Mouse (Mus musculus) gastrocnemius, postnatal 36 days (tissue): ENCODE data around the gene Htr3b. TPM values are rescaled to one million over a fixed set of nuclear protein-coding genes. Genes with fewer than 3 reads are reported as not detected.
"Not testable (repeated sequence)": the region's sequence is repeated elsewhere in the genome, so short reads cannot be mapped to it uniquely, and the experiment has no call there.

ENCODE experiments used
- DNase-seq, 2 experiments: peaks; one replicate each; pipeline ENCODE4 v3.0.0; 2022
- intact Hi-C: fragments of 180-260 bp; cut with DNase I; formaldehyde crosslinking; loops from one replicate; pipeline ENCODE4 v1.15.1; 2025
- long read RNA-seq, 2 experiments: library from polyadenylated mRNA; stranded (forward); transcript quantifications; one replicate each; pipeline ENCODE4 v2.0.0; 2021
- total RNA-seq, 2 experiments: library from RNA; stranded (reverse); gene quantifications; 2 replicates each; pipeline ENCODE4 v1.2.3; 2021

Gene Htr3b
- total RNA-seq, result not detected
- long read RNA-seq, experiment 1, result 0 reads
- long read RNA-seq, experiment 2, result 0 reads

- intact Hi-C loops, result loop anchor here (10.0 kb wide), 1 partner anchor 490 kb away; no protein-coding TSS in a partner anchor
- no peak for DNase-seq
Measured at GRCm38 (mm10) chr9:48964587-48965040, at the start of gene Htr3b. Htr3b (minus strand) TSS chr9:48964990.

DNA sequence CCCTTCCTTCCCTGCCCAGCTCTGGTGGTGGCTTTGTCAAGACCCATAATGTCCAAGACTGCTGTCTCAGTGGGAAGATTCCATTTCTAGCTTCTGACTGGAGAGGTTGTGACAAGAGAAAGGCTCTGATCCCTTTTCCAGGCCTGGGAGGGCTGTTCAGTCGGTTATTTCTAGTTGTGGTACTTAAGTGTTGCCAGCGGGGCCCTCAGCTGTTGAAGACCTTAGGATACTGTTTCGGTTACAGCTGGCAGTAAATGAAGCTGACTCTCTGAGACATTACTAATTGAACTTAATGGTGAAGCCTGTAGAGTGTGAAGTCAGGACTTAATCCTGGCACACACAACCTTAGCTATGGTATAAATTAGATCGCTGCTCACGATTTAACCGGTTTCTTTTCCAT, 34.5 kb upstream of the Htr3b start:
- intact Hi-C loops, result no loop called here
- DNase-seq, result no peak

GRCm38 (mm10) chr9:48995735-48996134, 30.9 kb upstream of the Htr3b start:
- intact Hi-C loops, result no loop called here
- no peak for DNase-seq

GRCm38 (mm10) chr9:48994779-48995178, 30.0 kb upstream of the Htr3b start:
- no peak for DNase-seq
- intact Hi-C loops, result no loop called here

DNA sequence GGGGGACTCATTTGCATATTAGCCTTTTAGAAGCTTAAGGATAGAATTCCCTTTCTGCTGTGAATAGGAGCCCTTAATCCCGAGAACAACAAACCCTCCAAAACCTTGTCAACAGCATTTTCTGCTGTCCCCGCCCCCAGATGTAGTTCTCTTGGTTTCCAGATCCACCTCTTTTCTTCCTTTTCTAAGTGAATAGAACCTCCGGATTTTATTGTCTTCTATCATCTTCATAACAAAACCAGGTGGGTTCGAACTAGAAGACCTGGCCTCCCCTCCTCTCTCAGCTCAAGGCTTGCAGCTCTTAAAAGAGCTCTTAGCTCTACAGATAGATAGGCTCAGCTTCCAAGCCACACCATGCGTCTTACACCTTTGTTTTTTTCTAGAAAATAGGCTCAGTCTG, 26.9 kb upstream of the Htr3b start:
- DNase-seq, result no peak

DNA sequence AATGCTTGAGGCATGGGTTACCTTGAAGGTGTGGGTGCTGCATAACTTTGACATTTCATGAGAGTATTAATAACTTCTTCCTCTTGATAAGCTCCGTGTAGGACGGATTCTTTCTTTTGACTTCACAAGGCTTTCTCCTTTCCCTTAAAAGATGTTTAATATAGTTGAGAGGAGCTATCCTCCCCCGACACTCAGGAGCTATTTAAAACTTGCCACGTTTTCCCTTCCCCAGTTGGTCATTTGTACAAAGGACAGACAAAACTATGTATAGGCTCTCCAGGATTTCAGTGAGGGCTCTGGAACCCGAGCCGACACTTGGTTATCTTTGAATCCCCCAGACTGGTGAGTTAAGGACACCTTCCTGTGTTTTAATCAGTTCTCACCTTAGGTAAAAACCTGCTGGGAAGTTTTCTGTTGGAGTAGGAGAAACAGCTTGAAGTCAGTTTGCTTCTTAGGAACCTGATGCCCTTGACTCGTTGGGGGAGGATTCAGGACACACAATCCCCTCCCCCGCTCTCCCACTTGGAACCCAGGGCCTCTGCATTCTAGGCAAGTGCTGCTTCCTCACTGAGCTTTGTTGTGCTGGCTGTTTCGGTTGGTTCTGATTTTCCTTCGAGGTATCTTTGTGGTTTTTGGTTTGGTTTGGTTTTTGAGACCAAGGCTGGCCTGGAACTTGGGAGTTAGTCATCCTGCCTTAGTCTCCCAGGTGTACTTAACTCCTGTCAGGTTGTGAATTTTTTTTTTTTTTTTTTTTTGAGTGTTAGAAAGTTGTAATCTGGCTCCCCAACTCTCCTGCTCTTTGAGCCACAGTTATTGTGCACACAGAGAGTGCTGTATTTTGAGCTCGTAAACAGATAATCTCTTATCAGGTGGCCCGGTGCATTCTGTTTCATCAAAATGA, 22.7 kb upstream of the Htr3b start:
- intact Hi-C loops, result no loop called here
- DNase-seq, result no peak

More for the DNA sequence above, 26.9 kb upstream of the Htr3b start:
- intact Hi-C loops, result no loop called here

- intact Hi-C loops, result no loop called here
- DNase-seq, result peak in 1 of 2 experiments; percentile 9
Measured at GRCm38 (mm10) chr9:48986616-48987141, 21.9 kb upstream of the Htr3b start.

DNA sequence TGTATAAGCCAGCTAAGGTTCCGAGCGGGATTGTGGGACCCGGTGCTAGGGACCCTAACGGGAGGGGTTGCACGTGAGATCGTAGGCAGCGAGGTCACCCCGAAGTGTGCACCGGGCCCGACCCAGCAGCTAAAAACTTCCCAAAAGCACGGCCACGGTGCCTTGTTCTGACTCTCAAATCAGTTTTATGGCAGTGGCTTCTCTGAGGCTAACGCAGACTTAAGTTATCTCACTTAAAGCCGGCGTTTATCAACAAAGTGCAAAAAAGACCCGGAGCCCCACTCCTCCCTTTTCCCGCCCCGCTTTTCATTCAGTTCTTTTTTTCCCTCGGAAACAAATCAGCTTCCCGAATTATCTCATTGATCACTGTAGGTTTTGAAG, 20.9 kb upstream of the Htr3b start:
- intact Hi-C loops, result no loop called here

GRCm38 (mm10) chr9:48984845-48985707, 20.3 kb upstream of the Htr3b start, which contains the start of gene Usp28:
Usp28 (plus strand) TSS chr9:48985375.
- intact Hi-C loops, result no loop called here
- peak; percentile 98 to 100 for DNase-seq

More for the DNA sequence above, 20.9 kb upstream of the Htr3b start:
- DNase-seq, result no peak

- intact Hi-C loops, result no loop called here
- DNase-seq, result no peak
Measured at GRCm38 (mm10) chr9:48984320-48984844, 19.6 kb upstream of the Htr3b start.

DNA sequence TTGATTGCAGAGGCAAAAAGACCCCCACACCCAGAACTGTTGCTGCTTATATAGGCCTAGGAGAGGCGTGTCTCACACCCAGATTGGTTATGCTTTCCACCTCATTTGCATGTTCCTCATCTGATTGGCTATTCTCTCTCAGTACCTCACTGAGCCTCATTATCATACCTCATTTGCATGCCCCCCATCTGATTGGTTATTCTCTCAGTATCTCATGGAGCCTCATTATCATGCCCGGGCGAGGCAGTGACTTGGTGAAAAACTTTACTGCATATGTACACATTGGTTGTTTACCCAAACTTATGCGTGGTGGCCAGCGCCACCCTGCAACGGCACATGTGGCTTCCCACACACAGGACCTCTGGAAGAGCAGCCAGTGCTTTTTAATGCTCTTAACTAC, 19.0 kb upstream of the Htr3b start:
- DNase-seq, intact Hi-C loops: not testable (repeated sequence)

DNA sequence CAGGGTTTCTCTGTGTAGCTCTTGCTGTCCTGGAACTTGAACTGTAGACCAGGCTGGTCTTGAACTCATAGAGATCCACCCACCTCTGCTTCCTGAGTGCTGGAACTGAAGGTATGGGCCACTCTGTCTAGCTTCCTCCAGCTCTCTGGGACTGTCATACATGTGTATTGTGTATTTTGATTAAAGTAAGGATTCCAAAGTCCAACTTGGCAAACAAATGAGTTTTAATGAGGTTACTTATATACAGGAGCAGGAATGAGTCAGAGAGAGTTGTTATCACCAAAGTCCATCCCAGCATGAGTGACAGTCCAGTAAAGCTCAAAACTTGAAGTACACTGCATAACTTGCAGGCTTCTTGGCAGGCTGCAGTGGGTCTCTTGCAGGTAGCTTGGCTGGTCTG, 17.0 kb upstream of the Htr3b start:
- no peak for DNase-seq
- intact Hi-C loops, result no loop called here

DNA sequence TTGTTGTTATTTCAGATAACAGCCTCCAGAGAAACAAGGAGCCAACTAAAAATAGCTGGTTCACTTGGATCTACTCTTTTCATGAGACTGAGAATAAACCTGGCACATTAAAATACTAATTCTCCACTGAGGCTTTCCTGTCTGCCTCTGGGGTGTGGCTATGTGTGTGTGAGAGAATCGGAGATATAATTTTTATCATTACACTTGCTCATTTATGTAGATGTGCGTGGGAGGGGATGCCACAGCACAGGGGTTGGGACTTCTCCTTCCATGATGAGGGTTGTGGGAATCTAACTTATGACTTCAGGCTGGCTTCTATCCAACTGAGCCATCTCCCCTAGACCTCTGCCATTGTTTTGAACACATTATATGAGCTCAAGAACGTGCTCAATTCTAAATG, 16.0 kb upstream of the Htr3b start:
- no peak for DNase-seq
- intact Hi-C loops, result no loop called here

DNA sequence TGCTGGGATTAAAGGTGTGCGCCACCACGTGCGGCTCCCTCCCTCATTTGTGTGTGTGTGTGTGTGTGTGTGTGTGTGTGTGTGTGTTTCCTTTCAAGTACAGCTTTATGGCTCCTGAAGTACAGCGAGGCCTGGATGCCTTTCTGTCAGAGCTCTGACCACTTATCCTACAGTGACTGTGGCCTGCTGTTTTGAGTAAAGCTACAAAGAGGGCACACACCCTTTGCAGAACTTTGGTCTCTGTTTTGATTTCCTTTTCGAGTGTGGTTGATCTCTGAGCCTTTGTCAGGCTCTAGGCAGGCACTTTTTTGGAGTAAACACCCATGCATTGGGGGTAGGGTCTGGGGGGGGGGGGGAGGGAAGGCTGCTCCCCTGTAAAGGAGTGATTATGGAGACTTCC, 15.6 kb upstream of the Htr3b start:
- intact Hi-C loops, result no loop called here
- DNase-seq, result no peak

- intact Hi-C loops, result no loop called here
- DNase-seq, result no peak
Measured at GRCm38 (mm10) chr9:48976661-48977355, 12.0 kb upstream of the Htr3b start.

DNA sequence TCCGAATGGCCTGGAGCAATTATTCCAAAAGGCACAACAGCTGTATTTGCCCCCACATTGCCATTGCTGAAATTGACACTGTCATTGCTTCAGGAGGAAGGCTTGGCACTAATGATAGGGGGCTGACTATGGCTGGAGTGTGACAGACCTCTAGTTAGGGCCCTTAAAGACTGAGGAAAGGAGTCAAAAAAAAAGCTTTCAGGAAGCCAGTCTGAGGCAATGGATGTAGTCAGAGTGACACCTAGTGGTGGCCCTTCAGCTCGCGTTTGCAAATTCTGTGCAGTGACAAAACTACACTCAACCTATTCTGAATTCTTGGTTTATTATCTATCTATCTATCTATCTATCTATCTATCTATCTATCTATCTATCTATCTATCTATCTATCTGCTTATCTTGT, 7.7 kb upstream of the Htr3b start:
- intact Hi-C loops, result loop anchor here (2.0 to 5.0 kb wide), 2 partner anchors 75 to 326 kb away; no protein-coding TSS in a partner anchor
- peak in 1 of 2 experiments; percentile 12 for DNase-seq

DNA sequence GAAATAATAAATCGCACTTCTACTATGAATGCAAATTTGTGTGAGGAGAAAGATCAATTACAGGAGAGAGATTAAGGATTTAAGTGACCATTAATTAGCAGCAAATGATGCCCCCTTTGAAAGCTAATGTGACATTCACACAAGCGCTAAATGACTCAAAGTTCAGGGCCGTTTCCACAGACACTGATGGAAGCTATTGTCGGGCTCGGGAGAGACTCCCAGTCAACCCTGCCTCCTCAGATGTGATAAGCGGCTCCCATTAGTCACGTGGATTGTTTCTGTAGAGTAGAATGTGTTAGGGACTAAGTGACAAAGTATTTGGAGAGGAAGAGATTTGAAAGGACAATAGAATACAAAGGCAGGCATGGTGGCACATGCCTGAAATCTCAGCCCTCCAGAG, 2.7 kb downstream of the Htr3b start:
- intact Hi-C loops, result loop anchor here (10.0 kb wide), 1 partner anchor 487 kb away; no protein-coding TSS in a partner anchor
- no peak for DNase-seq

- no peak for DNase-seq
- intact Hi-C loops, result loop anchor here (10.0 kb wide), 1 partner anchor 487 kb away; no protein-coding TSS in a partner anchor
Measured at GRCm38 (mm10) chr9:48961314-48961713, 3.5 kb downstream of the Htr3b start.

DNA sequence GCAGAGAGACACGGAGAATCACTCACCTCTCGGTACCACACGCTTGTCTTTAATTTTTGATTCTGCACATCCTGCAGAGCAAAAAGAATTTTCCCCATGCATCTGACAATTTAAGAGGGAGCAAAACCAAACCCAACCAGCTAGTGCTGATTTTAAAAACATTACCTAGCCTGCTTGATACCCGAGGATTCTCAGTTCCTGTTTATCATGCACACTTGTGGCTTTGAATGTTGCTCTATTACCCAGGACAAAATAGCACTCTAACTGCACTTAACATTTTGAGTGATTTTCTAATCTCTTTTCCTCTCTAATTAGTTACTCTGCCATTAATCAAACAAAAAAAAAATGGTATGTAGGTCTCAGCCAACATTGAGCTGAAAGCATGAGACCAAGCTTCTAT, 17.2 kb downstream of the Htr3b start:
- intact Hi-C loops, result no loop called here
- DNase-seq, result no peak

DNA sequence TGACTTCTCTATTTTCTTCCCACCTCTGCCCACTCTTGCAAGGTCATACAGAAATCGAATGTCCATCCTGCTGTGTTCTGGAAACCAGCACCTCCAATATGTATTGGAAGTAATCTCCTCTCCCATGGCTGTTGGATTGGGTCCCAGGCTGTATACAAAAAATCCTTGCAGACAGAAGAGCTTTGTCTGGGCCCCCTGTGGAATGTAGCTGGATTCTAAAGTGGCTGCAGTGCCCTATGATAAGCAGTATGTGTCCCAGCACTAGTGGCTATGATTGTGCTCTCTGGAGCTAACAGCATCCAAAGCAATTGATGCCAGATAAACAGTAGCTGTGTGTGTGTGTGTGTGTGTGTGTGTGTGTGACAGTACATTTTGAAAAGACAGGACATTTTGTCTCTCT, 22.4 kb downstream of the Htr3b start:
- DNase-seq, result no peak
- intact Hi-C loops, result no loop called here
